ENCODE assay signal across 41 mouse cellular contexts in the genomic region with DNA sequence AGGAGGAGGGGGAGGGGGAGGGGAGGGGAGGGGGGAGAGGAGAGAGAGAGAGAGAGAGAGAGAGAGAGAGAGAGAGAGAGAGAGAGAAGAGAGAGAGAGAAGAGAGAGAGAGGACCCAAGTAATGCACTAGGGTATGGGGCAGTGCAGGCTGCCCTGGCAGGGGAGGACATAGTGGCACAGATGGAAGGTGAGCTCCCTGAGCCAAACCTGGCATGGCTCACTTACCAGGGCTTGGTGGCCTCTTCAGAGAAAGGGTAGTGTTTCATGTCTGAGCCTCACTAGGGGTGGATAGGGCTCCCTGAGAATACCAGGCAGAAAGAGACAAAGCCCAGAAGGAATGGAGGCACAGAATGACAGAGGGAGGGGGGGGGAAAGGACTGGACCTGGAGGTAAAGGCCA. TPM values are rescaled to one million over a fixed set of nuclear protein-coding genes. Genes with fewer than 3 reads are reported as not detected.
"Had no signal": no experiment of that assay in that cellular context is flagged by ENCODE, and none has a peak within 500 bp of the region (broad histone marks: within the 10 kb centered on the region; RNA-seq: fewer than 3 reads in every experiment).

No protein-coding gene starts in this region.

- H3K27ac ChIP-seq: heart, embryonic 15.5 days; hindbrain, embryonic 10.5 days; hindbrain, embryonic 12.5 days; hindbrain, embryonic 13.5 days; hindbrain, embryonic 14.5 days; hindbrain, embryonic 15.5 days; hindbrain, postnatal 0 days; intestine, embryonic 15.5 days; kidney, embryonic 15.5 days; kidney, postnatal 0 days; layer of hippocampus, adult 2 months; left cerebral cortex, adult 2 months had no signal

- DNase-seq: heart, postnatal 10 days; heart, postnatal 14 days; heart, postnatal 36 days; heart, postnatal 4 days; kidney, adult 11 months; kidney, adult 18-20 months; kidney, adult 2 months; kidney, adult 8-10 months; kidney, adult 9 months; kidney, postnatal 10 days; kidney, postnatal 14 days; kidney, postnatal 25 days; kidney, postnatal 36 days; kidney, postnatal 4 days; layer of hippocampus, adult 9-11 months; layer of hippocampus, postnatal 36 days had no signal

- ATAC-seq: hindbrain, embryonic 16.5 days; inflammation-experienced regulatory T-cells, adult 6 months; intestine, postnatal 0 days had no signal

- H3K4me3 ChIP-seq: heart, embryonic 15.5 days; hindbrain, embryonic 10.5 days; hindbrain, embryonic 12.5 days; hindbrain, embryonic 13.5 days; hindbrain, embryonic 15.5 days; intestine, embryonic 15.5 days; kidney, embryonic 15.5 days; layer of hippocampus, adult 2 months; left cerebral cortex, adult 2 months had no signal

RNA-seq across cellular contexts. Expression of gene Cel, which starts 0.6 kb away (rescaled TPM):
- total RNA-seq: heart, postnatal 10 days; heart, postnatal 14 days; heart, postnatal 25 days; heart, postnatal 36 days; heart, postnatal 4 days; hematopoietic stem cell, adult 5-6 weeks; hindbrain, postnatal 0 days; layer of hippocampus, adult 18-20 months; layer of hippocampus, adult 2 months; layer of hippocampus, adult 8-10 months; layer of hippocampus, postnatal 10 days; layer of hippocampus, postnatal 14 days; layer of hippocampus, postnatal 25 days; layer of hippocampus, postnatal 36 days; left cerebral cortex, adult 18-20 months; left cerebral cortex, adult 2 months; left cerebral cortex, adult 8-10 months; left cerebral cortex, postnatal 10 days had no signal

RNA-seq across cellular contexts. Expression of gene Gm10134, which starts 57.9 kb away (rescaled TPM):
- total RNA-seq: hematopoietic stem cell, adult 5-6 weeks; hindbrain, postnatal 0 days; layer of hippocampus, postnatal 14 days had no signal

RNA-seq across cellular contexts. Expression of gene Gfi1b, which starts 58.0 kb away (rescaled TPM):
- total RNA-seq: heart, postnatal 10 days; heart, postnatal 14 days; heart, postnatal 25 days; heart, postnatal 36 days; heart, postnatal 4 days; hindbrain, postnatal 0 days; layer of hippocampus, adult 18-20 months; layer of hippocampus, adult 2 months; layer of hippocampus, adult 8-10 months; layer of hippocampus, postnatal 10 days; layer of hippocampus, postnatal 14 days; layer of hippocampus, postnatal 25 days; layer of hippocampus, postnatal 36 days; left cerebral cortex, adult 18-20 months; left cerebral cortex, adult 2 months; left cerebral cortex, adult 8-10 months; left cerebral cortex, postnatal 10 days had no signal
